In the genomic region with DNA sequence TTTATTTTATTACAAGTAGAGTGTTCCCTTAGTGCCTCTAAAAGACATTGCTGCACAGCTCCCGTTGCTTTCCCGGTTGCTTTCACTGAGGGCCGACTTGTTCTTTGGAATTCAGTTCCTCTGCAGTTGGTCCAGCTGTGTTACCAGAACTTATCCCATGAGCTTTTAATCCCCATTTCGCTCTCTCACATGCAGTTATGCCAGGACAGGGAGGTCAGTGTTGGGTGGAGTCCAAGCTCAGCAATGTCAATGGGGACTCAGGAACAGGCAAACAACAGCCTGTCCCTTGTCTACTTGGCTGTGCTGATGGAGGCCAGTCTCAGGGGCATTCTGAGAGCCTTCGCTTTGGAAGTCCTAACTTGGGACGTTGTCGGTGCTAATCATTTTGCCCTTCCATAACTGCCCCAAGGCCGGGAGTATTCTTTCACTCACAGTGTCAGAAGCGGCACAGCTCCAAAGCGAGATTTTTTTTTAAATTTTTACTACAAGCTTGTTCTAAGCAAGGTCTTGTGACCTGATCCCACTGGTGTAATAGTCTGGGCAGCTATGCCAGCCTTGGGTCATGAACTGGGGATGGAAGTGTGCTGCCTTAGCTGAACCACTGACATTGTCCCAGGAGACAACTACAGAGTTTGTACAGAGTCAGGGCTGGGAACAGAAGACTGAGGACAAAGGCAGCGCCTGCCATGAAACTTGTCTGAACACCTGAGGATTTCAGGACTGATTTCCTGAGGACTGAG, we compare ENCODE assay signal across 19 mouse cellular contexts. TPM values are rescaled to one million over a fixed set of nuclear protein-coding genes. Genes with fewer than 3 reads are reported as not detected.
A peak's percentile ranks its signal among the peaks of the same experiment; 100 is the strongest.
DNase-seq lines count a peak whose midpoint lies in the region; ATAC-seq and TF ChIP-seq lines count a peak whose summit lies in the region.
"Had no signal": no experiment of that assay in that cellular context is flagged by ENCODE, and none has a peak within 500 bp of the region (broad histone marks: within the 10 kb centered on the region; RNA-seq: fewer than 3 reads in every experiment).

No protein-coding gene starts in this region.

- TF ChIP-seq CTCF in midbrain, postnatal 0 days (IDR thresholded peaks at IDR 0.05), result no peak

- no peak overlapping the region for H3K4me3 ChIP-seq in heart, embryonic 11.5 days (ENCODE audit: low read depth, low read length)
- H3K4me3 ChIP-seq in midbrain, postnatal 0 days (ENCODE audit: low read depth, low read length), result no peak overlapping the region
- no peak overlapping the region for H3K4me3 ChIP-seq in midbrain, embryonic 15.5 days
- no peak overlapping the region for H3K4me3 ChIP-seq in limb, embryonic 14.5 days (replicated peaks; ENCODE audit: low read length)
- H3K4me3 ChIP-seq: intestine, embryonic 15.5 days; midbrain, embryonic 12.5 days; neural tube, embryonic 12.5 days had no signal

- H3K27ac ChIP-seq in heart, embryonic 11.5 days (ENCODE audit: low read depth, low read length), result no peak overlapping the region
- H3K27ac ChIP-seq in midbrain, postnatal 0 days (ENCODE audit: low read depth, low read length), result no peak overlapping the region
- no peak overlapping the region for H3K27ac ChIP-seq in midbrain, embryonic 15.5 days
- H3K27ac ChIP-seq in limb, embryonic 14.5 days (replicated peaks; ENCODE audit: low read depth, low read length), result 0 out of 2 replicates have a peak overlapping the region, but pooled peaks have one; percentile 1
- H3K27ac ChIP-seq: intestine, embryonic 15.5 days; midbrain, embryonic 12.5 days; neural tube, embryonic 12.5 days had no signal

- H3K4me2 ChIP-seq in heart, embryonic 11.5 days, result no peak overlapping the region
- no peak overlapping the region for H3K4me2 ChIP-seq in midbrain, postnatal 0 days (ENCODE audit: low read depth, low read length, poor library complexity, severe bottlenecking)
- no peak overlapping the region for H3K4me2 ChIP-seq in midbrain, embryonic 15.5 days
- H3K4me2 ChIP-seq in limb, embryonic 14.5 days (replicated peaks; ENCODE audit: low read depth, low read length, severe bottlenecking), result no peak overlapping the region
- H3K4me2 ChIP-seq: intestine, embryonic 15.5 days; midbrain, embryonic 12.5 days; neural tube, embryonic 12.5 days had no signal

- no peak for ATAC-seq in heart, embryonic 11.5 days (replicated peaks; ENCODE audit: insufficient number of reproducible peaks, low FRiP score, low TSS enrichment)
- ATAC-seq in midbrain, postnatal 0 days (ENCODE audit: low FRiP score), result no peak
- no peak for ATAC-seq in midbrain, embryonic 15.5 days (replicated peaks)
- peak; percentile 62 for ATAC-seq in limb, embryonic 14.5 days (ENCODE audit: low FRiP score, low read depth)
- ATAC-seq: activated CD4-positive, CD25-positive, alpha-beta regulatory T cell, adult 4 months; intestine, embryonic 15.5 days had no signal

- 75% methylated on average over 11 of the region's 11 CpGs for WGBS in heart, embryonic 11.5 days (ENCODE audit: insufficient replicate concordance)
- 72% methylated on average over 11 of the region's 11 CpGs for WGBS in midbrain, postnatal 0 days
- WGBS in midbrain, embryonic 15.5 days, result 77% methylated on average over 11 of the region's 11 CpGs
- WGBS in limb, embryonic 14.5 days, result 58% methylated on average over 11 of the region's 11 CpGs

- H3K9me3 ChIP-seq in heart, embryonic 11.5 days (replicated peaks; ENCODE audit: control insufficient read depth, low read length), result no peaks in the 10 kb centered on the region
- H3K9me3 ChIP-seq in midbrain, postnatal 0 days (ENCODE audit: low read length), result no peaks in the 10 kb centered on the region
- H3K9me3 ChIP-seq in midbrain, embryonic 15.5 days, result no peaks in the 10 kb centered on the region
- no peaks in the 10 kb centered on the region for H3K9me3 ChIP-seq in limb, embryonic 14.5 days (ENCODE audit: control insufficient read depth, low read length)
- H3K9me3 ChIP-seq: G1E; intestine, embryonic 15.5 days; midbrain, embryonic 12.5 days; neural tube, embryonic 12.5 days had no signal

- DNase-seq in heart, adult 11 months, result peak; percentile 98
- peak; percentile 15 for DNase-seq in midbrain, postnatal 0 days (ENCODE audit: low spot score)
- DNase-seq in gastrocnemius, postnatal 4 days (ENCODE audit: low spot score in 2 of 2), result peak; percentile 31 to 47
- peak; percentile 35 for DNase-seq in limb, embryonic 14.5 days (ENCODE audit: low spot score)
- no peak for DNase-seq in cerebellum, postnatal 25 days
- DNase-seq in layer of hippocampus, postnatal 36 days, result no peak
- DNase-seq: cerebellum, adult 18-20 months; thymus, postnatal 14 days had no signal

- no peaks in the 10 kb centered on the region for H3K27me3 ChIP-seq in heart, embryonic 11.5 days (ENCODE audit: control insufficient read depth, insufficient read depth, low read length)
- no peaks in the 10 kb centered on the region for H3K27me3 ChIP-seq in midbrain, postnatal 0 days (ENCODE audit: insufficient read depth, low read length)
- no peaks in the 10 kb centered on the region for H3K27me3 ChIP-seq in midbrain, embryonic 15.5 days (replicated peaks)
- H3K27me3 ChIP-seq in limb, embryonic 14.5 days (ENCODE audit: control insufficient read depth, insufficient read depth, low read length), result peaks cover 2% of the 10 kb centered on the region; the same call in 1 of the 2 replicates
- H3K27me3 ChIP-seq: intestine, embryonic 15.5 days; midbrain, embryonic 12.5 days; neural tube, embryonic 12.5 days had no signal

- H3K36me3 ChIP-seq in heart, embryonic 11.5 days (ENCODE audit: control insufficient read depth, insufficient read depth, low read length), result no peaks in the 10 kb centered on the region
- no peaks in the 10 kb centered on the region for H3K36me3 ChIP-seq in midbrain, postnatal 0 days (ENCODE audit: insufficient read depth, low read length)
- no peaks in the 10 kb centered on the region for H3K36me3 ChIP-seq in midbrain, embryonic 15.5 days (replicated peaks)
- H3K36me3 ChIP-seq in limb, embryonic 14.5 days (ENCODE audit: control insufficient read depth, insufficient read depth, low read length), result no peaks in the 10 kb centered on the region
- H3K36me3 ChIP-seq: G1E; intestine, embryonic 15.5 days; midbrain, embryonic 12.5 days; neural tube, embryonic 12.5 days had no signal

- no peaks in the 10 kb centered on the region for H3K4me1 ChIP-seq in heart, embryonic 11.5 days (ENCODE audit: control insufficient read depth, insufficient read depth, low read length)
- no peaks in the 10 kb centered on the region for H3K4me1 ChIP-seq in midbrain, postnatal 0 days (ENCODE audit: insufficient read depth, low read length)
- no peaks in the 10 kb centered on the region for H3K4me1 ChIP-seq in midbrain, embryonic 15.5 days
- peaks cover 11% of the 10 kb centered on the region; the same call in 1 of the 2 replicates for H3K4me1 ChIP-seq in limb, embryonic 14.5 days (ENCODE audit: control insufficient read depth, insufficient read depth, low read length)
- H3K4me1 ChIP-seq: intestine, embryonic 15.5 days; midbrain, embryonic 12.5 days; neural tube, embryonic 12.5 days had no signal

- H3K9ac ChIP-seq in heart, embryonic 11.5 days (ENCODE audit: low read depth, low read length), result no peak overlapping the region
- no peak overlapping the region for H3K9ac ChIP-seq in midbrain, postnatal 0 days (replicated peaks; ENCODE audit: low read length, poor library complexity, severe bottlenecking)
- H3K9ac ChIP-seq in midbrain, embryonic 15.5 days, result no peak overlapping the region
- H3K9ac ChIP-seq in limb, embryonic 14.5 days (ENCODE audit: low read depth, low read length, severe bottlenecking), result no peak overlapping the region
- H3K9ac ChIP-seq: intestine, embryonic 15.5 days; midbrain, embryonic 12.5 days; neural tube, embryonic 12.5 days had no signal

- TF ChIP-seq POLR2A in limb, embryonic 14.5 days (IDR thresholded peaks at IDR 0.05; ENCODE audit: borderline replicate concordance, extremely low read depth, insufficient read depth, insufficient read length), result no peak

RNA-seq across cellular contexts. Expression of a gene that starts 29.0 kb away (rescaled TPM):
- polyA plus RNA-seq in heart, embryonic 11.5 days (2014; fragmentation: Nextera tagmentation; extraction: Ambion mirVana), result 179 and 182 TPM in 2 replicates
- 221 and 246 TPM in 2 replicates for total RNA-seq in midbrain, postnatal 0 days (2014; rRNA removed)
- 240 and 311 TPM in 2 replicates for polyA plus RNA-seq in midbrain, postnatal 0 days (2015; fragmentation: Nextera tagmentation; extraction: Ambion mirVana)
- polyA plus RNA-seq in midbrain, embryonic 15.5 days (2015; fragmentation: Nextera tagmentation; extraction: Ambion mirVana), result 138 and 142 TPM in 2 replicates
- 10 to 100 TPM; 29.3 to 31.7 TPM for total RNA-seq in gastrocnemius, postnatal 4 days (2021)
- polyA plus RNA-seq in limb, embryonic 14.5 days (2012; rRNA removed), result 45.7 and 52.0 TPM in 2 replicates
- polyA plus RNA-seq in limb, embryonic 14.5 days (2014; fragmentation: Nextera tagmentation; extraction: Ambion mirVana), result 58.3 and 59.6 TPM in 2 replicates
- 10 to 100 TPM; 68.7 to 70.9 TPM for total RNA-seq in layer of hippocampus, postnatal 36 days (2021)

RNA-seq across cellular contexts. Expression of a gene that starts 43.9 kb away (rescaled TPM):
- not detected in 2 replicates for polyA plus RNA-seq in heart, embryonic 11.5 days (2014; fragmentation: Nextera tagmentation; extraction: Ambion mirVana)
- total RNA-seq in midbrain, postnatal 0 days (2014; rRNA removed), result not detected in 2 replicates
- 0.15 TPM in 1 of 2 replicates, not detected in the other for polyA plus RNA-seq in midbrain, postnatal 0 days (2015; fragmentation: Nextera tagmentation; extraction: Ambion mirVana)
- not detected in 2 replicates for polyA plus RNA-seq in midbrain, embryonic 15.5 days (2015; fragmentation: Nextera tagmentation; extraction: Ambion mirVana)
- under 1 TPM; 0.25 to 0.31 TPM for total RNA-seq in gastrocnemius, postnatal 4 days (2021)
- 0.05 TPM in 1 of 2 replicates, not detected in the other for polyA plus RNA-seq in limb, embryonic 14.5 days (2012; rRNA removed)
- polyA plus RNA-seq in limb, embryonic 14.5 days (2014; fragmentation: Nextera tagmentation; extraction: Ambion mirVana), result 0.29 TPM in 1 of 2 replicates, not detected in the other
- total RNA-seq in layer of hippocampus, postnatal 36 days (2021), result not detected
- total RNA-seq: layer of hippocampus, postnatal 14 days; liver, adult 2 months had no signal
- polyA plus RNA-seq: activated CD4-positive, CD25-positive, alpha-beta regulatory T cell, adult 4 months; embryonic facial prominence, embryonic 11.5 days; forebrain, embryonic 11.5 days; G1E; intestine, embryonic 15.5 days; liver, adult 2 months; midbrain, embryonic 12.5 days; neural tube, embryonic 12.5 days had no signal

Comparison
In these comparisons a context has a peak if more than half of its experiments do, and no peak if none do; other contexts are left out.
1. DNase-seq: peak in heart, adult 11 months (single experiment), midbrain, postnatal 0 days (single experiment), gastrocnemius, postnatal 4 days (2 of 2) and limb, embryonic 14.5 days (single experiment); none in cerebellum, postnatal 25 days (0 of 2) and layer of hippocampus, postnatal 36 days (0 of 2).